Mouse (Mus musculus) MEL (cell line): ENCODE data around the gene 1700013F07Rik. TPM values are rescaled to one million over a fixed set of nuclear protein-coding genes. Genes with fewer than 3 reads are reported as not detected.
A peak's percentile ranks its signal among the peaks of the same experiment; 100 is the strongest.

Source experiments
- DNase-seq: peaks from one replicate; pipeline ENCODE4 v3.0.0; 2011; ENCODE audit warnings: low read depth, low spot score
- H3K27ac ChIP-seq: 2 replicates; pipeline ENCODE4 v1.5.1; 2012; ENCODE audit warnings: low read depth, mild to moderate bottlenecking, control low read depth, low read length, moderate library complexity; ENCODE audit not compliant: control insufficient read depth
- H3K27me3 ChIP-seq, 2 experiments: fragments of 150-350 bp in 1 of 2; sonication (generic) in 1 of 2; 2 replicates each; pipeline ENCODE4 v1.6.1; 2012; ENCODE audit warnings: low read length in 2 of 2, mild to moderate bottlenecking in 2 of 2, improper control_type of control experiment in 1 of 2, moderate library complexity in 1 of 2; ENCODE audit not compliant: insufficient read depth in 2 of 2, control insufficient read depth in 1 of 2
- H3K36me3 ChIP-seq, 2 experiments: 2 replicates each; pipeline ENCODE4 v1.6.1; 2012 to 2014; ENCODE audit warnings: low read length in 2 of 2, improper control_type of control experiment in 1 of 2, inconsistent platforms in 1 of 2, mild to moderate bottlenecking in 1 of 2; ENCODE audit not compliant: insufficient read depth in 2 of 2, control insufficient read depth in 1 of 2
- H3K4me1 ChIP-seq, 2 experiments: fragments of 150-350 bp in 1 of 2; sonication (generic) in 1 of 2; 2 replicates each; pipeline ENCODE4 v1.6.1; 2012; ENCODE audit warnings: low read length in 2 of 2, improper control_type of control experiment in 1 of 2, mild to moderate bottlenecking in 1 of 2; ENCODE audit not compliant: insufficient read depth in 2 of 2, control insufficient read depth in 1 of 2
- H3K4me3 ChIP-seq, 2 experiments: fragments of 150-350 bp in 1 of 2; sonication (generic) in 1 of 2; 2 replicates each; pipeline ENCODE4 v1.5.1; 2012; ENCODE audit warnings: low read depth in 2 of 2, low read length in 2 of 2, mild to moderate bottlenecking in 2 of 2, moderate library complexity in 2 of 2, control low read depth in 1 of 2, improper control_type of control experiment in 1 of 2; ENCODE audit not compliant: control insufficient read depth in 1 of 2, insufficient read depth in 1 of 2
- H3K79me2 ChIP-seq: 2 replicates; pipeline ENCODE4 v1.6.1; 2012; ENCODE audit warnings: mild to moderate bottlenecking, low read length, moderate library complexity; ENCODE audit not compliant: control insufficient read depth, poor library complexity, insufficient read depth
- H3K9ac ChIP-seq: 2 replicates; pipeline ENCODE4 v1.6.1; 2012; ENCODE audit warnings: low read depth, mild to moderate bottlenecking, control low read depth, low read length, moderate library complexity; ENCODE audit not compliant: control insufficient read depth, poor library complexity, severe bottlenecking
- H3K9me3 ChIP-seq: fragments of 150-350 bp; sonication (generic); replicated peaks from 2 replicates; pipeline ENCODE4 v1.6.1; 2012; ENCODE audit warnings: mild to moderate bottlenecking, low read length, improper control_type of control experiment, moderate library complexity; ENCODE audit not compliant: insufficient read depth
- BHLHE40 ChIP-seq: IDR thresholded peaks from 2 replicates; pipeline ENCODE4 v1.6.1; 2012; ENCODE audit warnings: low read depth, mild to moderate bottlenecking, inconsistent platforms, low read length, improper control_type of control experiment, borderline replicate concordance
- E2F4 ChIP-seq: IDR thresholded peaks from 2 replicates; pipeline ENCODE4 v1.6.1; 2011; ENCODE audit warnings: low read depth, low read length, improper control_type of control experiment, borderline replicate concordance
- EP300 ChIP-seq, 2 experiments: IDR thresholded peaks; 2 replicates each; pipeline ENCODE4 v1.6.1; 2011; ENCODE audit warnings: improper control_type of control experiment in 2 of 2, low read length in 2 of 2, low read depth in 1 of 2, mild to moderate bottlenecking in 1 of 2
- HCFC1 ChIP-seq: IDR thresholded peaks from 2 replicates; pipeline ENCODE4 v1.6.1; 2012; ENCODE audit warnings: low read depth, mild to moderate bottlenecking, inconsistent platforms, low read length, improper control_type of control experiment, moderate library complexity
- KAT2A ChIP-seq: conservative IDR thresholded peaks from 2 replicates; pipeline ENCODE4 v1.6.1; 2012; ENCODE audit warnings: low read depth, low read length, improper control_type of control experiment, inconsistent platforms
- MAX ChIP-seq: IDR thresholded peaks from 2 replicates; pipeline ENCODE4 v1.6.1; 2011; ENCODE audit warnings: low read length, improper control_type of control experiment
- MAZ ChIP-seq: IDR thresholded peaks from 2 replicates; pipeline ENCODE4 v1.6.1; 2012; ENCODE audit warnings: low read depth, mild to moderate bottlenecking, inconsistent platforms, low read length, improper control_type of control experiment
- MXI1 ChIP-seq: IDR thresholded peaks from 2 replicates; pipeline ENCODE4 v1.6.1; 2011; ENCODE audit warnings: mild to moderate bottlenecking, low read depth, low read length, improper control_type of control experiment
- POLR2A ChIP-seq, 2 experiments: IDR thresholded peaks; 2 replicates each; pipeline ENCODE4 v1.6.1; 2011 to 2012; ENCODE audit warnings: low read length in 2 of 2, mild to moderate bottlenecking in 2 of 2, control low read depth in 1 of 2, improper control_type of control experiment in 1 of 2, low read depth in 1 of 2, moderate library complexity in 1 of 2; ENCODE audit not compliant: control insufficient read depth in 1 of 2, insufficient read depth in 1 of 2, poor library complexity in 1 of 2
- RAD21 ChIP-seq: IDR thresholded peaks from 2 replicates; pipeline ENCODE4 v1.6.1; 2011; ENCODE audit warnings: mild to moderate bottlenecking, low read depth, low read length, improper control_type of control experiment
- TCF12 ChIP-seq: IDR thresholded peaks from 2 replicates; pipeline ENCODE4 v1.6.1; 2014; ENCODE audit warnings: low read depth, mild to moderate bottlenecking, inconsistent platforms, low read length, improper control_type of control experiment, moderate library complexity
- USF1 ChIP-seq: IDR thresholded peaks from 2 replicates; pipeline ENCODE4 v1.6.1; 2014; ENCODE audit warnings: low read depth, mild to moderate bottlenecking, inconsistent platforms, low read length, improper control_type of control experiment, moderate library complexity
- ZKSCAN1 ChIP-seq: IDR thresholded peaks from 2 replicates; pipeline ENCODE4 v1.6.1; 2012; ENCODE audit warnings: low read depth, mild to moderate bottlenecking, inconsistent platforms, low read length, improper control_type of control experiment, moderate library complexity
- ZNF384 ChIP-seq: IDR thresholded peaks from 2 replicates; pipeline ENCODE4 v1.6.1; 2012; ENCODE audit warnings: low read depth, mild to moderate bottlenecking, inconsistent platforms, low read length, improper control_type of control experiment
- polyA plus RNA-seq, 2 experiments: library from polyadenylated mRNA; stranded (reverse) in 1 of 2; unstranded in 1 of 2; fragments of >175 nt in 1 of 2; fragments of >200 nt in 1 of 2; gene quantifications; 2 replicates each; pipeline versions ENCODE4 v1.2.1 to v1.2.4; 2012; ENCODE audit warnings: low replicate concordance in 2 of 2, low read depth in 1 of 2; ENCODE audit not compliant: insufficient read length in 2 of 2, insufficient read depth in 1 of 2, missing spikeins in 1 of 2
- total RNA-seq: library from RNA; depleted of rRNA; stranded (reverse); fragments of 300-350 nt; gene quantifications from 2 replicates; pipeline ENCODE4 v1.2.3, GENCODE M21; 2012

1700013F07Rik gene
- total and polyA plus RNA-seq, 3 experiments, result 0.17 TPM; not detected in 2

DNA sequence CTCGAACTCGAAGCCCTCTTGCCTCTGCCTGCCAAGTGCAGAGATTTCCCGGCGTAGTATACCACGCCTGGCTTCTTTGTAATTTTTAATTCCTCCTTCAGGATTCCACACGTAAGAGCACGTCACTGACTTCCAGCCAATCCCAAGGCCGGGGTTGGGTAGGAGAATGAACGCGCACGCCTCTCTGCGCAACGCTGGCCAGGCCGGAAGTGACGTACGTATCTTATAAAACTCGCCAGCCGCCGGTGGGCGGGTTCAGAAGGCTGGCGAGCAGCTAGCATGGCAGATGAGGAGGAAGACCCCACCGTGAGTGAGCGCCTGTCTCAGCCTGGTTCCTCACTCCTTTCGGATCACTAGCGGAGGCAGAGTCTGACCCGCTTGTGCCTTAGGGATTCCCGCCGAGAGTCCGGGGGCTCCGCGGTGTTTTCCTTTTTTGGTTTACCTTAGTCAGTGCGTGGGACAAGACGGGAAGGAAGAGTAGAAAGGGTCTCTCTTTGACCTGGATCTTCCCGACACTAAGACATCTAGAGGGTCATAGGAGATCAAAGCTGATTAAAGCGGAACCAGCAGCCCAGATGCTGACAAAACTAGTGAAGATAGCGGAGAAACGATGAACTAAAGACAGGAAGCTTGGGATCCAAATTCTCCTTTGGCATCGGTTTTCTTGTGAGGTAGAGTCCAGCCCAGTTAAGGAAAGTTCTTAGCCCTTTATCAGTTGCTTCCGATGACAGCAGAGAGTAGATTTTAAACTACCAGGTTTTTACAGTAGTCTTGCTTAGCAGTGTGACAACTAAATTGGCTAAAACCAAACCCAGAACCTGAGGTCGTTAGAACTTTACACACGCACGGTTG is 37.7 kb downstream of the 1700013F07Rik start, which contains the start of gene Taf13 (continued):
- TF ChIP-seq E2F4 (no peak), TCF12 (peak; percentile 66), RAD21 (no peak), KAT2A (no peak), MAX (peak; percentile 57)

DNA sequence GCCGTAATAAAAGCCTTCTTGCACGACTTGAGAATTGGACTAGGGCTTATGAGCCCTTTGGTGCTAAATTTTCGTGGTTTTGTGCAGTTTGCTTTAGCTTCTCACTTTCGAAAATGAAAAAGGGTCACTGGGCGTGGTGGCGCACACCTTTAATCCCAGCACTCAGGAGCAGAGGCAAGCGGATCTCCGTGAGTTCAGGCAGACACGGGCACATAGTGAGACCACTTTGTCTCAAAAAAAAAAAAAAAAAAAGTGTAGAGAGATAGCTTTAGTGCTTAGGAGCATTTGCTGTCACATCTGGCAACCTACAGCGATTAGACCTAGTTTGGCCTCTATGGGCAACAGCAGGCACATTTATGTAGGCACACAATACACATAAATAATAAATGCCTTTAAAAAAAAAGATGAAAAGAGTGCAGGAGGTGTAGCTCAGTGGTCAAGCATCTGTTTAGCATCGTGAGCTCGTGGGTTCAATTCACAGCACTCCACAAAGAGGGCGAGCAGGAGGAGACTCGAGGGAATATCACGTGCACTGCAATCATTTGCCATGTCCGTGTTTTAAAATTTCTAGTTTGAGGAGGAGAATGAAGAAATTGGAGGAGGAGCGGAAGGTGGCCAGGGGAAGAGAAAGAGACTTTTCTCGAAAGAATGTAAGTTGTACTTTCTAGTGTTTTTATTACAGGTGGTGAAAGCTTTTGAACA is 38.5 kb downstream of the 1700013F07Rik start:
- Histone ChIP-seq H3K27ac (peak overlapping the region; percentile 73), H3K79me2 (peaks cover 1% of the 10 kb centered on the region)

GRCm38 (mm10) chr3:108574018-108574417 is 40.1 kb downstream of the 1700013F07Rik start:
- Histone ChIP-seq H3K79me2 (peaks cover 1% of the 10 kb centered on the region), H3K27me3 (peaks cover 0 to 1% of the 10 kb centered on the region in 2 experiments; a peak in 1 of 4 replicates)
- TF ChIP-seq E2F4, result no peak
- TF ChIP-seq HCFC1, result no peak
- no peak for TF ChIP-seq EP300 (IDR thresholded peaks at IDR 0.05; ENCODE audit: low read depth in 1 of 2, low read length in 2 of 2)
- TF ChIP-seq ZNF384, result no peak
- TF ChIP-seq, all 39 proteins: peak for 0
- Histone ChIP-seq H3K9ac (no peak overlapping the region), H3K27ac (no peak overlapping the region), H3K9me3 (no peaks in the 10 kb centered on the region), H3K4me1 (peaks cover 2 to 7% of the 10 kb centered on the region in 2 experiments), H3K4me3 (no peak overlapping the region), H3K36me3 (peaks cover 0 to 8% of the 10 kb centered on the region in 2 experiments; a peak in 2 of 4 replicates)
- no peak for DNase-seq

More for the DNA sequence above, 38.5 kb downstream of the 1700013F07Rik start:
- TF ChIP-seq MXI1 (peak; percentile 65), USF1 (peak; percentile 61; the same call in 1 of the 2 replicates), ZKSCAN1 (peak; percentile 85), POLR2A (IDR thresholded peaks at IDR 0.05; ENCODE audit: control insufficient read depth in 1 of 2, insufficient read depth in 1 of 2, low read depth in 1 of 2, low read length in 2 of 2, poor library complexity in 1 of 2) (no peak), BHLHE40 (peak; percentile 44; the same call in 1 of the 2 replicates), MAZ (0 out of 2 replicates have a peak, but pooled peaks have one; percentile 34), ZNF384 (peak; percentile 81), EP300 (IDR thresholded peaks at IDR 0.05; ENCODE audit: low read depth in 1 of 2, low read length in 2 of 2) (peak in 1 of 2 experiments; percentile 1; a peak in 1 of 4 replicates), KAT2A (no peak)
- peak overlapping the region; percentile 81 for H3K9ac ChIP-seq
- H3K4me3 ChIP-seq, result peak overlapping the region; percentile 67 to 71
- H3K4me1 ChIP-seq, result peaks cover 2 to 7% of the 10 kb centered on the region in 2 experiments
- H3K9me3 ChIP-seq, result no peaks in the 10 kb centered on the region
- DNase-seq, result no peak
- peaks cover 3 to 4% of the 10 kb centered on the region in 2 experiments; a peak in 3 of 4 replicates for H3K27me3 ChIP-seq
- peaks cover 0 to 8% of the 10 kb centered on the region in 2 experiments; a peak in 2 of 4 replicates for H3K36me3 ChIP-seq
